Mouse (Mus musculus): Measurements from ENCODE around the gene Pds5a. TPM values are rescaled to one million over a fixed set of nuclear protein-coding genes. Genes with fewer than 3 reads are reported as not detected.
"Not testable (repeated sequence)": the region's sequence is repeated elsewhere in the genome, so short reads cannot be mapped to it uniquely, and the experiment has no call there.

Pds5a gene
- polyA plus RNA-seq (2015; fragmentation: Nextera tagmentation; extraction: Ambion mirVana), result 75.2 and 78.0 TPM in 2 replicates

- peak; percentile 93 for ATAC-seq (ENCODE audit: low FRiP score, low read depth)
- H3K9me3 ChIP-seq, result no peaks in the 10 kb centered on the region
- H3K4me1 ChIP-seq, result peaks cover 26% of the 10 kb centered on the region
- H3K36me3 ChIP-seq, result peaks cover 15% of the 10 kb centered on the region
- peak within 1 kb of the TSS; percentile 70 for H3K4me2 ChIP-seq (replicated peaks)
- H3K27ac ChIP-seq, result peak within 1 kb of the TSS; percentile 97
- H3K27me3 ChIP-seq, result no peaks in the 10 kb centered on the region
- H3K9ac ChIP-seq, result peak within 1 kb of the TSS; percentile 98
- under 1% methylated on average over 90 of the region's 140 CpGs for WGBS
- H3K4me3 ChIP-seq, result peak within 1 kb of the TSS; percentile 96
These were observed at the start of gene Pds5a for GRCm38 (mm10) chr5:65697836-65698758. Pds5a (minus strand) TSS chr5:65698273.

GRCm38 (mm10) chr5:65746908-65747307 lies 48.8 kb upstream of the Pds5a start:
- Histone ChIP-seq H3K4me2 (replicated peaks) (no peak overlapping the region), H3K4me3 (no peak overlapping the region), H3K36me3 (no peaks in the 10 kb centered on the region), H3K27ac (no peak overlapping the region), H3K9ac (no peak overlapping the region), H3K4me1 (peaks cover 5% of the 10 kb centered on the region; the same call in 1 of the 2 replicates), H3K9me3 (no peaks in the 10 kb centered on the region), H3K27me3 (no peaks in the 10 kb centered on the region)
- no peak for ATAC-seq (ENCODE audit: low FRiP score, low read depth)
- 45% methylated on average over 5 of the region's 5 CpGs for WGBS

- H3K9ac ChIP-seq, result no peak overlapping the region
- H3K9me3 ChIP-seq, result 0 out of 2 replicates have a peak, but pooled peaks cover 7% of the 10 kb centered on the region
- no peak overlapping the region for H3K27ac ChIP-seq
- H3K4me3 ChIP-seq, result no peak overlapping the region
- no peaks in the 10 kb centered on the region for H3K4me1 ChIP-seq
- H3K36me3 ChIP-seq, result no peaks in the 10 kb centered on the region
- ATAC-seq (ENCODE audit: low FRiP score, low read depth), result no peak
- H3K4me2 ChIP-seq (replicated peaks), result no peak overlapping the region
- H3K27me3 ChIP-seq, result no peaks in the 10 kb centered on the region
- 93% methylated on average over 3 of the region's 3 CpGs for WGBS
These were observed 41.3 kb upstream of the Pds5a start for GRCm38 (mm10) chr5:65739366-65739765.

- H3K9me3 ChIP-seq, result 0 out of 2 replicates have a peak, but pooled peaks cover 7% of the 10 kb centered on the region
- no peak for ATAC-seq (ENCODE audit: low FRiP score, low read depth)
- H3K27ac ChIP-seq, result no peak overlapping the region
- no peaks in the 10 kb centered on the region for H3K4me1 ChIP-seq
- 80% methylated on average over 2 of the region's 2 CpGs for WGBS
- H3K4me2 ChIP-seq (replicated peaks), result no peak overlapping the region
- no peak overlapping the region for H3K9ac ChIP-seq
- no peak overlapping the region for H3K4me3 ChIP-seq
- no peaks in the 10 kb centered on the region for H3K36me3 ChIP-seq
- no peaks in the 10 kb centered on the region for H3K27me3 ChIP-seq
These were observed 37.5 kb upstream of the Pds5a start for GRCm38 (mm10) chr5:65735601-65736000.

- WGBS, result 66% methylated on average over 9 of the region's 9 CpGs
- no peak overlapping the region for H3K4me2 ChIP-seq (replicated peaks)
These were observed 33.3 kb upstream of the Pds5a start for GRCm38 (mm10) chr5:65731173-65732007.

GRCm38 (mm10) chr5:65724311-65725054 lies 26.4 kb upstream of the Pds5a start:
- 2% methylated on average over 23 of the region's 23 CpGs for WGBS
- Histone ChIP-seq H3K27ac (peak overlapping the region; percentile 85), H3K4me3 (peak overlapping the region; percentile 44)

More at GRCm38 (mm10) chr5:65731173-65732007, 33.3 kb upstream of the Pds5a start:
- Histone ChIP-seq H3K4me3 (no peak overlapping the region), H3K27me3 (no peaks in the 10 kb centered on the region), H3K4me1 (no peaks in the 10 kb centered on the region), H3K9ac (no peak overlapping the region), H3K27ac (no peak overlapping the region), H3K9me3 (0 out of 2 replicates have a peak, but pooled peaks cover 7% of the 10 kb centered on the region), H3K36me3 (no peaks in the 10 kb centered on the region)
- no peak for ATAC-seq (ENCODE audit: low FRiP score, low read depth)

GRCm38 (mm10) chr5:65718368-65718767 lies 20.3 kb upstream of the Pds5a start:
- ATAC-seq (ENCODE audit: low FRiP score, low read depth), result no peak
- Histone ChIP-seq H3K27ac (no peak overlapping the region), H3K4me1 (no peaks in the 10 kb centered on the region), H3K4me2 (replicated peaks) (no peak overlapping the region), H3K9ac (no peak overlapping the region), H3K36me3 (no peaks in the 10 kb centered on the region), H3K27me3 (no peaks in the 10 kb centered on the region), H3K9me3 (no peaks in the 10 kb centered on the region), H3K4me3 (no peak overlapping the region)
- WGBS, result 30% methylated on average over 3 of the region's 3 CpGs

More at GRCm38 (mm10) chr5:65724311-65725054, 26.4 kb upstream of the Pds5a start:
- peak overlapping the region; percentile 61 for H3K9ac ChIP-seq
- 0 out of 2 replicates have a peak, but pooled peaks cover 5% of the 10 kb centered on the region for H3K4me1 ChIP-seq
- peak; percentile 88 for ATAC-seq (ENCODE audit: low FRiP score, low read depth)
- H3K36me3 ChIP-seq, result no peaks in the 10 kb centered on the region
- H3K4me2 ChIP-seq (replicated peaks), result peak overlapping the region; percentile 73
- no peaks in the 10 kb centered on the region for H3K27me3 ChIP-seq
- H3K9me3 ChIP-seq, result no peaks in the 10 kb centered on the region

- H3K27me3 ChIP-seq; H3K36me3 ChIP-seq; H3K4me1 ChIP-seq; ATAC-seq (ENCODE audit: low FRiP score, low read depth); H3K9me3 ChIP-seq; H3K27ac ChIP-seq; H3K4me2 ChIP-seq (replicated peaks); H3K9ac ChIP-seq; H3K4me3 ChIP-seq: not testable (repeated sequence)
- WGBS, result 91% methylated on average over 8 of the region's 8 CpGs
These were observed 19.8 kb upstream of the Pds5a start for GRCm38 (mm10) chr5:65717903-65718211.

GRCm38 (mm10) chr5:65717063-65717902 lies 19.2 kb upstream of the Pds5a start:
- H3K4me1 ChIP-seq, result no peaks in the 10 kb centered on the region
- no peak overlapping the region for H3K9ac ChIP-seq
- H3K4me2 ChIP-seq (replicated peaks), result no peak overlapping the region
- H3K36me3 ChIP-seq, result no peaks in the 10 kb centered on the region
- no peak overlapping the region for H3K27ac ChIP-seq
- 85% methylated on average over 18 of the region's 18 CpGs for WGBS
- no peak overlapping the region for H3K4me3 ChIP-seq
- no peaks in the 10 kb centered on the region for H3K27me3 ChIP-seq
- H3K9me3 ChIP-seq, result no peaks in the 10 kb centered on the region
- no peak for ATAC-seq (ENCODE audit: low FRiP score, low read depth)

- Histone ChIP-seq H3K36me3 (no peaks in the 10 kb centered on the region), H3K4me2 (replicated peaks) (no peak overlapping the region), H3K4me3 (no peak overlapping the region), H3K4me1 (no peaks in the 10 kb centered on the region), H3K27ac (no peak overlapping the region), H3K9me3 (no peaks in the 10 kb centered on the region), H3K27me3 (no peaks in the 10 kb centered on the region), H3K9ac (no peak overlapping the region)
- WGBS, result 90% methylated on average over 6 of the region's 6 CpGs
- ATAC-seq (ENCODE audit: low FRiP score, low read depth), result no peak
These were observed 17.0 kb upstream of the Pds5a start for GRCm38 (mm10) chr5:65715084-65715483.

- no peaks in the 10 kb centered on the region for H3K27me3 ChIP-seq
- no peak overlapping the region for H3K4me3 ChIP-seq
- no peak overlapping the region for H3K4me2 ChIP-seq (replicated peaks)
- no peak for ATAC-seq (ENCODE audit: low FRiP score, low read depth)
- H3K9ac ChIP-seq, result no peak overlapping the region
- no peak overlapping the region for H3K27ac ChIP-seq
- no peaks in the 10 kb centered on the region for H3K36me3 ChIP-seq
- WGBS, result 97% methylated on average over 1 of the region's 1 CpGs
- no peaks in the 10 kb centered on the region for H3K9me3 ChIP-seq
- no peaks in the 10 kb centered on the region for H3K4me1 ChIP-seq
These were observed 13.4 kb upstream of the Pds5a start for GRCm38 (mm10) chr5:65711463-65711862.
